Mouse (Mus musculus) heart, embryonic 11.5 days (tissue): ENCODE data around the gene Tmed9. TPM values are rescaled to one million over a fixed set of nuclear protein-coding genes. Genes with fewer than 3 reads are reported as not detected.
"Not testable (repeated sequence)": the region's sequence is repeated elsewhere in the genome, so short reads cannot be mapped to it uniquely, and the experiment has no call there.

Source experiments
- ATAC-seq: fragments of 200-750 bp; cut with Nextera tagmentation; replicated peaks from 2 replicates; pipeline ENCODE4 v1.8.0; 2017; ENCODE audit warnings: moderate library complexity; ENCODE audit not compliant: insufficient number of reproducible peaks, low FRiP score, low TSS enrichment
- H3K27ac ChIP-seq: fragments of 300-500 bp; sonication (generic); 2 replicates; pipeline ENCODE4 v1.5.1; 2014; ENCODE audit warnings: mild to moderate bottlenecking, low read depth, low read length
- H3K27me3 ChIP-seq: fragments of 300-500 bp; sonication (generic); 2 replicates; pipeline ENCODE4 v1.6.1; 2014; ENCODE audit warnings: mild to moderate bottlenecking, low read length, mixed read lengths; ENCODE audit not compliant: control insufficient read depth, insufficient read depth
- H3K36me3 ChIP-seq: fragments of 300-500 bp; sonication (generic); 2 replicates; pipeline ENCODE4 v1.6.1; 2014; ENCODE audit warnings: mild to moderate bottlenecking, low read length, moderate library complexity, mixed read lengths; ENCODE audit not compliant: control insufficient read depth, insufficient read depth
- H3K4me1 ChIP-seq: fragments of 300-500 bp; sonication (generic); 2 replicates; pipeline ENCODE4 v1.6.1; 2014; ENCODE audit warnings: low read length; ENCODE audit not compliant: control insufficient read depth, insufficient read depth
- H3K4me2 ChIP-seq: fragments of 300-500 bp; sonication (generic); 2 replicates; pipeline ENCODE4 v1.6.1; 2014; ENCODE audit warnings: mild to moderate bottlenecking, moderate library complexity
- H3K4me3 ChIP-seq: fragments of 300-500 bp; sonication (generic); 2 replicates; pipeline ENCODE4 v1.5.1; 2014; ENCODE audit warnings: low read depth, low read length
- H3K9ac ChIP-seq: fragments of 300-500 bp; sonication (generic); 2 replicates; pipeline ENCODE4 v1.6.1; 2014; ENCODE audit warnings: mild to moderate bottlenecking, low read depth, low read length, moderate library complexity
- H3K9me3 ChIP-seq: fragments of 300-500 bp; sonication (generic); replicated peaks from 2 replicates; pipeline ENCODE4 v1.6.1; 2016; ENCODE audit warnings: low read length; ENCODE audit not compliant: control insufficient read depth
- WGBS: fragments of 180-500 bp; shearing (Covaris S2); extraction: QIAGEN DNeasy Blood & Tissue Kit; methylation state at CpG from one replicate; pipeline ENCODE4 v1.1.7; 2014; ENCODE audit not compliant: insufficient replicate concordance; 5-methylcytosine and 5-hydroxymethylcytosine counted together
- polyA plus RNA-seq: library from polyadenylated mRNA; unstranded; fragments of >200 nt; fragmentation: Nextera tagmentation; extraction: Ambion mirVana; gene quantifications from 2 replicates; pipeline ENCODE4 v1.2.1, GENCODE M21; 2014

The Tmed9 gene
- polyA plus RNA-seq, 1 experiment from 2014 or later = 63.3 TPM

- H3K4me3 ChIP-seq = no peak overlapping the region
- ATAC-seq = no peak
- H3K27me3 ChIP-seq = no peaks in the 10 kb centered on the region
- whole genome bisulfite sequencing = 83% methylated on average over 15 of the region's 15 CpGs
- H3K9ac ChIP-seq = no peak overlapping the region
- no peaks in the 10 kb centered on the region for H3K4me1 ChIP-seq
- no peak overlapping the region for H3K4me2 ChIP-seq
- H3K9me3 ChIP-seq = no peaks in the 10 kb centered on the region
- H3K36me3 ChIP-seq = peaks cover 18% of the 10 kb centered on the region
- no peak overlapping the region for H3K27ac ChIP-seq
Measured at GRCm38 (mm10) chr13:55549061-55549460, 24.5 kb upstream of the Tmed9 start.

GRCm38 (mm10) chr13:55555921-55556320 is 17.6 kb upstream of the Tmed9 start:
- peaks cover 3% of the 10 kb centered on the region; the same call in 1 of the 2 replicates for H3K36me3 ChIP-seq
- no peaks in the 10 kb centered on the region for H3K4me1 ChIP-seq
- H3K9ac ChIP-seq = no peak overlapping the region
- H3K27ac ChIP-seq = no peak overlapping the region
- H3K27me3 ChIP-seq = no peaks in the 10 kb centered on the region
- no peak overlapping the region for H3K4me3 ChIP-seq
- no peaks in the 10 kb centered on the region for H3K9me3 ChIP-seq
- H3K4me2 ChIP-seq = no peak overlapping the region
- 89% methylated on average over 9 of the region's 9 CpGs for WGBS
- no peak for ATAC-seq

GRCm38 (mm10) chr13:55557499-55557898 is 16.0 kb upstream of the Tmed9 start:
- Histone ChIP-seq H3K27me3 (no peaks in the 10 kb centered on the region), H3K9me3 (no peaks in the 10 kb centered on the region), H3K27ac (no peak overlapping the region), H3K4me2 (no peak overlapping the region), H3K36me3 (peaks cover 7% of the 10 kb centered on the region), H3K4me3 (no peak overlapping the region), H3K4me1 (no peaks in the 10 kb centered on the region), H3K9ac (no peak overlapping the region)
- WGBS = 82% methylated on average over 6 of the region's 6 CpGs
- ATAC-seq = no peak

- WGBS = 87% methylated on average over 7 of the region's 7 CpGs
- ATAC-seq = no peak
Measured at GRCm38 (mm10) chr13:55563266-55563879, 10.2 kb upstream of the Tmed9 start.

GRCm38 (mm10) chr13:55567001-55567400 is 6.5 kb upstream of the Tmed9 start:
- 86% methylated on average over 6 of the region's 6 CpGs for WGBS

More at GRCm38 (mm10) chr13:55563266-55563879, 10.2 kb upstream of the Tmed9 start:
- no peaks in the 10 kb centered on the region for H3K9me3 ChIP-seq
- H3K4me2 ChIP-seq = no peak overlapping the region
- no peak overlapping the region for H3K27ac ChIP-seq
- no peaks in the 10 kb centered on the region for H3K27me3 ChIP-seq
- H3K4me1 ChIP-seq = no peaks in the 10 kb centered on the region
- no peak overlapping the region for H3K4me3 ChIP-seq
- H3K36me3 ChIP-seq = peaks cover 5% of the 10 kb centered on the region
- no peak overlapping the region for H3K9ac ChIP-seq

GRCm38 (mm10) chr13:55567949-55568348 is 5.6 kb upstream of the Tmed9 start:
- no peaks in the 10 kb centered on the region for H3K36me3 ChIP-seq
- no peak overlapping the region for H3K4me3 ChIP-seq
- no peaks in the 10 kb centered on the region for H3K9me3 ChIP-seq
- WGBS = 86% methylated on average over 2 of the region's 2 CpGs
- ATAC-seq = no peak
- H3K4me2 ChIP-seq = no peak overlapping the region
- H3K9ac ChIP-seq = no peak overlapping the region
- peaks cover 9% of the 10 kb centered on the region for H3K4me1 ChIP-seq
- H3K27me3 ChIP-seq = no peaks in the 10 kb centered on the region
- H3K27ac ChIP-seq = no peak overlapping the region

More at GRCm38 (mm10) chr13:55567001-55567400, 6.5 kb upstream of the Tmed9 start:
- no peaks in the 10 kb centered on the region for H3K27me3 ChIP-seq
- no peaks in the 10 kb centered on the region for H3K9me3 ChIP-seq
- ATAC-seq = no peak
- no peak overlapping the region for H3K4me2 ChIP-seq
- H3K36me3 ChIP-seq = no peaks in the 10 kb centered on the region
- H3K27ac ChIP-seq = no peak overlapping the region
- peaks cover 9% of the 10 kb centered on the region for H3K4me1 ChIP-seq
- no peak overlapping the region for H3K9ac ChIP-seq
- no peak overlapping the region for H3K4me3 ChIP-seq

GRCm38 (mm10) chr13:55568524-55568923 is 5.0 kb upstream of the Tmed9 start:
- H3K9me3 ChIP-seq, H3K9ac ChIP-seq, ATAC-seq, H3K4me2 ChIP-seq, H3K4me1 ChIP-seq, H3K36me3 ChIP-seq, H3K27ac ChIP-seq, H3K27me3 ChIP-seq, H3K4me3 ChIP-seq: not testable (repeated sequence)
- WGBS = 80% methylated on average over 4 of the region's 4 CpGs

GRCm38 (mm10) chr13:55569726-55570285 is 3.7 kb upstream of the Tmed9 start:
- no peak overlapping the region for H3K27ac ChIP-seq
- peaks cover 2% of the 10 kb centered on the region; the same call in 1 of the 2 replicates for H3K9me3 ChIP-seq
- peak overlapping the region; percentile 81 for H3K4me2 ChIP-seq
- no peaks in the 10 kb centered on the region for H3K27me3 ChIP-seq
- ATAC-seq = no peak
- peak overlapping the region; percentile 96 for H3K9ac ChIP-seq
- peak overlapping the region; percentile 97 for H3K4me3 ChIP-seq
- H3K36me3 ChIP-seq = no peaks in the 10 kb centered on the region
- H3K4me1 ChIP-seq = peaks cover 9% of the 10 kb centered on the region
- 16% methylated on average over 16 of the region's 16 CpGs for WGBS
